Mouse (Mus musculus): ENCODE measurements around the gene Sp140.
"Not testable (repeated sequence)": the region's sequence is repeated elsewhere in the genome, so short reads cannot be mapped to it uniquely, and the experiment has no call there.

The Sp140 gene

DNA sequence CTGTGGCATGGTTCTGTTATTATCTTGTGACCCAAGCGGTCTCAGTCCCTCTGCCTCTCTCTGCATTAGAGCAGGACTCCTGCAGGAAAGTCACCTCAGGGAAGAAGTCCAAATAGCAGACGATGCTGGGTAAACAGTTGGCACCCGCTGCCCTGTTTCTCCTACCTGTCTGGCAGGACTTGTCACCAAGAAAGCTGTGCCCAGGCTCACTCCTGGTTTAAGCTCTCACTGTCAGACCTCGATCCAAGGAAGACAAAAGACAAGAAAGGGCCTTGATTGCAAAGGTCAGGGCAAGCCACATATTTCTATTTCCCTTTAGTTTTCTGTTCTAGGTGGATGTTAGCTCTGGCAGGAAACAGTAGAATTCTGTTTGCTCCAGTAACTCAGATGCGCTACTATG is 50.3 kb downstream of the Sp140 start:
- DNase-seq = not testable (repeated sequence)

DNA sequence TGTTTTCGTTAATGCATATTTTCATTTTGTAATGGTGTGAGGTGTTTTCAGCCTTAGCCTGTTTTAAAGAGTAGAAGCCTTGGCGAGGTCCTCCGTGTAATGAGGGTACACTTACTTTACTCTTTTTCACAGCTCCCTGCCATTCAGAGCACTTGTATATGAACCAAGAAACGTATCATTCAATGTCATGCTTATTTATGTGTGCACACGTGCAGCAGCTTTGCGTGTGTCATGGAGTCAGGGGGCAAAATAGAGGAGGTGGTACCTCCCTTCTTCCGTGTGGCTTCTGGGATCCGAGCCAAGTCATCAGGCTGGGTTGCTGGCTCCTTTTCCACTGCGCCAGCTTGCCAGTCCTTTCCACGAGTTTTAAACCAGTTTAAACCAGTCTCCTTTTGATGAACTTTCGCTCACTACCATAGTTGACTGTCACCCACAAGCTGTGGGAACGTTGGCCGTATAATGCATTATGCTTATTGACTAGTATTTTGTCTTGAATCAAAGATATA is 51.6 kb downstream of the Sp140 start:
- DNase-seq = peak; percentile 46 to 59

DNA sequence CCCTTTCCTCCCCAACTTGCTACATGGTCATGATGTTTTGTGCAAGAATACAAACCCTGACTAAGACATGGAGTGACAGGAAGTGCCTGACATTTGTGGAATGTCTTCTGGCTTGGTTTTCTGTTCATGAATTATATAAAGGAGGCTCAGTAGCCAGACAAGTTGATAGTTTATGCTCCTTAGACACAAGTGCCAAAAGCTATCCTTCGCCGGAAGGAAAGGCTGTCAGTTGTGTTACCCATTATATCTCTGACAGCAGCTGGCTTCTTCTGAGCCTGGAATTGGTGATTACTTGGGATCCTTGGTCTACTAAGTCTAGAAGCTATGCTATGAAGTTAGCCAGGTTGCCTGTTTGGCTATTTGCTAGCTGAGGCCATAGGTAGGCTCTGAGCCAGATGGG is 57.0 kb downstream of the Sp140 start:
- DNase-seq = not testable (repeated sequence)

DNA sequence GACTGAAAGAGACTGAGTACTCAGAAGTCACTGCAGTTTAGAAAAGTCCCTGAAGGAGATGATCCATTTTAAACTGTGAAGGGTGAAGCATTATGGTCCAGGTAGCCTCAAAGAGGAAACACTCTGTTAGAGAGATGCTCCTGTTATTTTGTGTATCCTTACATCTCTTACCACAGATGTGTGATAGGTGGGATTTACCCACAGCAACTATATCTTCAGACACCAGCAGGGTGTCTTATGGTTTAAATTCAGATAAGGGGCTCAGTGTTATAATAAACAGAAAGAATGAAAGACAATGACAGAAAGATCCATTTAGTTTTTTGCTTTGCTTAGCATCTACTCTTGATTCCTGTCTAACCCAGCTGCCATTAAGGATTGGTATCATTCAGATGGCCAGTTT is 64.1 kb downstream of the Sp140 start:
- no peak for DNase-seq

DNA sequence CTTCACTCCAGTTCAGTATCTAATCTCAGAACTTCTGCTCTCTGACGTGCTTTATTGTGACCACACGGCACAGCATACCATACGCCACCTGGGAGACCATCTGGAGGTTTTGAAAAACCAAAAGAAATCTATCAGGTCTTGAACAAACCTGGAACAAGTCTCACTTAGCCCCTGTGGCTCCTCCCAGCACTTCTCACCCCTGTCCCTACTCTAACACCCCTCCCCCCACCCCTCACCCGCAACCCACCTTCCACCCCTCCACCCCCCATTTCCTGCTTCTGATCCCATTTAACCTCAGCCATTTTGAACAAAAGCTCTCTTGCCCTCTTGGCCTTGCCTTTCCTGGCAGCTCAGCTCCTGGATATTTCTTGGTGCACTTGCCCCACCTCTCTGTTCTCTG is 80.0 kb downstream of the Sp140 start:
- DNase-seq = no peak

DNA sequence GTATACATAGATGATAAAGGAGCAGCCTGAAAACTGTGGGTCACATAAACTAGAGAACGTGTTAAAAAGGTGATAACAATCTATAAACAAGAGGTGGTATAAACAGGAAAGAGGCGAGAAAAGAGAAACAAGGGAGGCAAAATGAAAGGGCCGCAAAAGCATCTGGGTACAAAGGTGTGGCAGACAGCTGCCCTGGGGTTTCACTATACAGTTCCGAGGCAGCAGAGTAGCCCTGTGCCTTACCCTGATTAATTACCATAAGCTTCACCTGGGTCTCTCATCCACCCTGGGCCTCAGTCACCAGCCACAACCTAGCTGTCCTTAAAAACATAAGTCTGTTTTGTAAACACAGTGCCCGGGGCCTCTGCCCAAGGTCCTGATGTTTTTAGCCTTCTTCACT is 86.5 kb downstream of the Sp140 start:
- DNase-seq = no peak

DNA sequence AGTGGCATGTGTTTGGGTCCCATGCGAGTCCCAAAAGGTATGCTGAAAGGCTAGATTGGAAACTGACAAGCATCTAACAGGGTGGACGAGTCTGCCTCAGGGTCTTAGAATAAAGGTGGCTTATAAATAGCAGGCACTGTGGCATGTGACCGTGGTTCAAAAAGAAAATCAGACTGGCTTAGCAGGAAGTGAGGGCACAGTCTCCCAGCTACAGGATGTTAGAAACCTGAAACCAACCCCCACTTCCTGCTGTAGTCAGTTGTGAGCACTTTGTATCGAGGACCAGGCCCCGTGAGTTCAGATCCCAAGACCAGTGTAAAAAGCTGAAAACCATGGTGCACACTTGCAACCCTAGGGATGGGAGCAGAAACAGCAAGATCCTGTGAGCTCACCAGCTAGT is 87.2 kb downstream of the Sp140 start:
- DNase-seq = no peak

DNA sequence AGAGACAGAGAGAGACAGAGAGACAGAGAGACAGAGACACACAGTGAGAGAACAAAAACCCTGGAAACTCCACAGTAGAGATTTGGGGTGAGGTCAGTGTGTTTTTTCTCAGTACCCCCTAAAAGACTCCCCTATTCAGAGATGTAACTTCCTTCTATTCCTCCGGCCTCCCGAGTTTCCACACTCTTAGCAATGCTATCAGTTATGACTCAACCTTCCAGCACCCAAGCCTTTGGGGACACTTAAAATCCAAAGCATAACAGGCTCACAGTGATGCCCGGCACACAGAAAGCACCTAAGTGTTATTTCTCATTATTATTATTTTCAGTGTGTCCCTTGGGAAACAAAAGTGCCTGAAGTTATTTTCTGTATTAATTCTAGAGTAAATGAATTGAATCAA is 90.4 kb downstream of the Sp140 start:
- no peak for DNase-seq

DNA sequence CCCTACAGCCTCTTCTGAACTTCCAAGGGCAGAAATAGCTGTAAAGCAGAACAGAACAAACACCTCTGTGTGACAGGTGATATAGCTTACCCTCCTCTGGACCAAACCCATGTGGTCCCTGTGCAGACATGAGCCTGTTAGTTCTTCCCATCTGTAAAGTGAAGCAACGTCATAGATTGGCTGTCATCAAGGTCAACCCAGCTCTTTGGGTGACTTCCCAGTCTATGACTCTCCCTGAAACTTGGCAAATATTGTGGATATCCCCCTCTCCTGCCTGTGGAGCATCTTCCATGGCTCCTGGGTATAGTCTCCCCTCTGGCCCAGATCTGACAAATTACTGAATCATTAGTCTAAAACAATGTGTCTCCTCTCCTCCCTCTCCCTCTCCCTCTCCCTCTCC is 92.1 kb downstream of the Sp140 start:
- no peak for DNase-seq

DNA sequence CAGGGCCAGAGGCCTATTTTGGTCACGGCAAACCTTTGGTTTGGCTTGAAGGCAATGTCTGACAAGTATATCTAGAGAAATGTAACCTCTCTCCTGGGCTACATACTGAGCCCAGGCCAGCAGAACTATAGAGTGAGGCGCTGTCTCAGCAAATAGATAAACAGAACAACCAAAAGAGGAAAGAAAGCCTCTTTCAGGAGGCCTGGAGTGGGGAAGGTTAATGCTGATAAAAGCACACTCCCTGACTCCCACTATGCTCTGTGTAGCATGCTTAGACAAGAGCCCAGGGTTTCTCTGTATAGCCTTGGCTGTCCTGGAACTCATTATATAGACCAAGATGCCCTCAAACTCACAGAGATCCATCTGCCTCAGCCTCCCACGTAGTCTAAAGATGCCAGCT is 93.1 kb downstream of the Sp140 start:
- no peak for DNase-seq

All from cerebellum, postnatal 25 days (tissue).